Mouse (Mus musculus): ENCODE data around the gene Izumo2. TPM values are rescaled to one million over a fixed set of nuclear protein-coding genes. Genes with fewer than 3 reads are reported as not detected.

The Izumo2 gene
- total RNA-seq (2021): not detected

DNA sequence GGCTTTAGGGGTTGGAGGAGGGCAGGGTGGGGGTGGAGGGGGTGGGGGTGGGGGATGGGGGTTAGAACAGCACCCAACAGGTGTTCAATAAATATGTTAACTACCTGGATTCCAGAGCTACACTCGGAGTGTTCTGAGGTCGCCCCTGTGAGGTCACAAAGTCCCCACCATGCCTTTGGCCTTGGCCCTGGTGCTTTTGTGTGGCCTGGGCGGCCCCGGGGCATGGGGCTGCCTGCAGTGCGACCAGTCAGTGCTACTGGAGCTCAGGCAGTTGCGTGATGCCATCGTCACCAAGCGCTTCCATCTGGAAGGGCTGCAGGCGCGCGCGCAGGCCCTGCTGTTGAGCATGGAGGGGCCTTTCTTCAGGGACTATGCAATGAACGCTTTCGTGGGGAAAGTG is at the start of gene Izumo2:
Gene Izumo2, plus strand, starts transcription at position 169 of the 400 bp plus-strand sequence.
- intact Hi-C loops (cut with DNase I): no loop called here

GRCm38 (mm10) chr7:44661219-44661618 is 47.3 kb upstream of the Izumo2 start:
- intact Hi-C loops (cut with DNase I): no loop called here
- no peak for DNase-seq

More for the DNA sequence above, at the start of gene Izumo2:
- no peak for DNase-seq

DNA sequence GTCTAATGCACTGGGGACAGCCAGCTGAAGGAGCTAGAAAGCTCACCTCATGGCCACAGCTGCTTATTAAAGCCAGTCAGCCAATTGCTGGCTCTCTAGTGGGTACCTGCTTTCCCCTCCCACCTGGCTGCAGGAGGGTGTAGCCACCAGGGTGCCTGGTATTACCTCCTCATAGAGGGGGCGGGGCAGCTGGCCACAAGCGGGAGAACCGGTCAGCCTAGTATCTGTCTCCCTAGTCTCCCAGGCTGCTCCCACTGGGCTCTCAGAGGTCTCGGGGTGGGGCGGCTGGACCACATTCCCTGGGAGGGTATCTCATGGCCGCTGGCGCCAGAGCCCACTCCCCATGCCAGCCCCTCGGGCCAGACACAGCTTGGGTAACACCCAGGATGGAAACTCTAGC is 46.4 kb upstream of the Izumo2 start:
- intact Hi-C loops (cut with DNase I): no loop called here
- no peak for DNase-seq

- intact Hi-C loops (cut with DNase I): no loop called here
- no peak for DNase-seq
Measured at GRCm38 (mm10) chr7:44662569-44662968, 46.0 kb upstream of the Izumo2 start.

GRCm38 (mm10) chr7:44663546-44663945 is 45.0 kb upstream of the Izumo2 start:
- DNase-seq: no peak
- intact Hi-C loops (cut with DNase I): no loop called here

DNA sequence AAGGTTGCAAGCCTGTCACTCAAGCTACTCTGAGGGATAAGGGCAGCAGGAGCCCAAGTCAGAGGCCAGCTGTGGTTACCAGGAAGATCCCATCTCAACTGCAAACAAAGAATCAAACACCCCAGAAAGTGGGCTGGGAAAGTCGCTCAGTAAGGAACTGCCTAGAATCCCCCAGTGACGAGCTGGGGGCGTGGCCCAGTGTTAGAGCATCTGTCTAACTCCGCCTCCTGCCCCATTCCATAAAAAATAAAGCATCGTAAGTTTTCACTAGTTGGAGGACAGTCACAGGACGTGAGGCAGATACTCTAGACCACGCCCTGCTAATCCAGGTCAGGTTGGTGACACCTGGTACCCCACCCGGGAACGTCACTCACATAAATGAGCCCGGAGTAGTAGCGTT is 43.8 kb upstream of the Izumo2 start:
- no peak for DNase-seq
- intact Hi-C loops (cut with DNase I): no loop called here

DNA sequence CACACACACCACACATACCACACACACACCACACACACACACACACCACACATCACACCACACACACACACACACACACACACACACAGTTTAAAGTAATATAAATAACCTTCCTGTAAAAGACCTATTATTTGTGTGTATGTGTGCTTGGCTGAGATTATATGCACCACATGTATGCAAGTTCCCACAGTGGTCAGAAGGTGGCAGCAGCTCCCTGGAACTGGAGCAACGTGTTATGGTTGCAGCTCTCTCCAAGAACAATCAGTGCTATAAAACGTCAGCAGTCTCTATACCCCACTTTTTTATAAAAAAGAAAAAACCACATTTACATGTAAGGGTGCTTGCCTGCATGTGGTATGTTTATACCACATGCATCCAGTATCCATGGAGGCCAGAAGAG is 42.1 kb upstream of the Izumo2 start:
- no peak for DNase-seq
- intact Hi-C loops (cut with DNase I): no loop called here

DNA sequence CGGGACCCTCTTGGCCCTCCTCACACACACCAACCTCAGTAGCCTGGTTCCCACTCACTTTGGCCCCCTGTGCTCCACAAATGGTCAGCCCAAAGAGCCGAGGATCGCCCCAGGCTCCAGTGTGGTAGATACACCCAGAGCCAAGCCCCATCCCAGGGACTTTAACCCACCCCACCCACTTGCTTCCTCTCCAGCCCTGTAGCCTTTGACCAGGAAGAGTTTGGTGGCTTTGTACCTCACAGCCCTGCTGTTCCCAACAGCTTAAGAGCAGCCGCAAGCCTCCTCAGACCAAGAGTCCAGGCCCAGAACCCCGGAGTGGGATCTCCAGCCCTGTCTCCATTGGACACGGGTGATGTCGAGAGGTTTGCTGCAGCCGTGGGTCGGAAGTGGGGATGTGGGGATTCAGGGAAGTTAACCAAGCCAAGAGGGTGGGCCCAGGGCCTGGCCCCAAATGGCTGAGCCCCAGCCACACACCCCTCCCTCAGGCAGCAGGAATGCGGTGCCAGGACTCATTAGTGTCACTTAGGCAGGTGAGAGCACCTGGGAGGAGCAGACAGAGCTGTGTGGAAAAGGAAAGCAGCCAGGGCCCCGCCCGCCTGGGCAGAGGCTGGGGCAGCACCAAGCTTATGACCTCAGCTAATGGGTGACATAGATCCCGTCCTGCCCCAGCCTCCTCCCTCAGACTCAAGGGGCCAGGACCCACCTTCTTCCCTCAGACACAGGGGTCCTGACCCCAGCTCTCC is 40.4 kb upstream of the Izumo2 start:
- no peak for DNase-seq
- intact Hi-C loops (cut with DNase I): no loop called here

DNA sequence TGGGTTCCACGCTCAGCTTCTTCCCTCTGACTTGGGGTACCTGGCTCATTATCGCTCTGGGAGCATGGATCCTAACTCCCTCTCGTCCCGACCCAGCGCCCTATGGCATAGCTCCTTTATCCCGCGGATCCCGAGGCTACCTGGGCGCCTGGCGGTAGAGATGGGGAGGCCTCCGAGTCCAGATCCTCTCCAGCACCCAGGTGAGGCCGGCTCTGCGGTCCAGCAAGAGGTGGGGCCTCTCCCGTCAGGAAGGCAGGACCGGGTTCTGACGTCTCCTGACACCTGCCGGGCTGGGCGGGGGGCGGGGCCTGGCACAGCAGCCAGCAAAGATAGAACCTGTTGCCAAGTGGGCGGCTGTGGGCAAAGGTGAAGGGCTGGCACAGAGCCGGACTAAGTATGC is 39.4 kb upstream of the Izumo2 start:
- intact Hi-C loops (cut with DNase I): no loop called here
- DNase-seq: no peak

- DNase-seq: peak; percentile 94
- intact Hi-C loops (cut with DNase I): no loop called here
Measured at GRCm38 (mm10) chr7:44670803-44671202, 37.7 kb upstream of the Izumo2 start, which contains the start of gene Myh14. Myh14 (minus strand) TSS chr7:44670843.

GRCm38 (mm10) chr7:44672193-44672592 is 36.3 kb upstream of the Izumo2 start:
- intact Hi-C loops (cut with DNase I): no loop called here
- no peak for DNase-seq

DNA sequence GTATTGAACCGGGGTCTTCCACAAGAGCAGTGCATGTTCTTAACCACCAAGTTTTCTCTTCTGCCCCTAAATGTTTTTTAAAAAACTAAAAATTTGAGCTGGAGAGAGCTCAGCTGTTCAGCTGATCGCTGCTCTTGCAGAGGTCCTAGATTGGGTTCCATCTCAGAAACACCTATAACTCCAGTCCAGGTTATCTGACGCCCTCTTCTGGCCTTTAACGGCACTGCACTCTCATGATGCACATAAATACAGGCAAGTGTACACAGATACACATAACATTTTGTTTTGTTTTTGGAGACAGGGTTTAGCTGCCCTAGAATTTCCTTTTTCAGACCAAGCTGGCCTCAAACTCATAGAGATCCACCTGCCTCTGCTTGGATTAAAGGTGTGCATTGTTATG is 34.0 kb upstream of the Izumo2 start:
- intact Hi-C loops (cut with DNase I): no loop called here
- DNase-seq: no peak

- intact Hi-C loops (cut with DNase I): no loop called here
- no peak for DNase-seq
Measured at GRCm38 (mm10) chr7:44675171-44675570, 33.4 kb upstream of the Izumo2 start.

DNA sequence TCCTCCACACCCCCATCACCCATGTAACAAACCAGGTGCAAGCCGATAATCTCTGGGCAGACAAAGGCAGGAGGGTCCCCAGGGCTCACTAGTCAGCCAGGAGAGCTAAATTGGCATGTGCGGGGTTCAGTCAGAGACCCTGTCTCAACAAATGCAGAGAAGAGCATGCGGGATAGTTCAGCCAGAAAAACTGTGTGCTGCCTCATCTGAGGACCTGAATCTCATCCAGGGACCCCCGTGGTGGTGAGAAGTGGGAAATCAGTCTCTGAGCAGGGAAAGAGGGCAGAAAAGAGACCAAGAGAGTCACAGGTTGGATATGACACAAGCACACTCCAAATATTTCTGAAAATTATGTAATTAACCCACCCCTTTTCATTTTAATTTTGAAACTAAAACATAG is 32.4 kb upstream of the Izumo2 start:
- intact Hi-C loops (cut with DNase I): no loop called here
- peak; percentile 50 for DNase-seq

DNA sequence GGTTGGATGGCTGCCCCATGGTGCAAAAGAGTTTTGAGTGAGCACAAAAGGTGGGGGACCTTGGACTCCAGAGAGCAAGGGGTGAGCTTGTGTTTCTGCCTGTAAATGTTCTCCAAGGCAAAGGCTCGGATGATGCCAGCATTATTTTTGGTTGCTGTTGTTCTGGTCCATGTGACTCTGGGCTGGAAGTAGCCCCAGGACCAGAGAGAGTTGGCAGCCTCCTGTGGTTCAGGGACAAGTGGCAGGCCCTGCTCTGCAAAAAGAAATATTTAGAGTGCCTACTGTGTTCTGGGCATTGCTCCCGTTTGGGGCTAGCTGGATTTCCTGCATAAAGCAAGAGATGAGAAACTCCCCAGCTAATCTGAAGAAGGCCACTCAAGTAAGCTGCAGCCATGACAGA is 31.9 kb upstream of the Izumo2 start:
- DNase-seq: peak; percentile 49
- intact Hi-C loops (cut with DNase I): no loop called here

DNA sequence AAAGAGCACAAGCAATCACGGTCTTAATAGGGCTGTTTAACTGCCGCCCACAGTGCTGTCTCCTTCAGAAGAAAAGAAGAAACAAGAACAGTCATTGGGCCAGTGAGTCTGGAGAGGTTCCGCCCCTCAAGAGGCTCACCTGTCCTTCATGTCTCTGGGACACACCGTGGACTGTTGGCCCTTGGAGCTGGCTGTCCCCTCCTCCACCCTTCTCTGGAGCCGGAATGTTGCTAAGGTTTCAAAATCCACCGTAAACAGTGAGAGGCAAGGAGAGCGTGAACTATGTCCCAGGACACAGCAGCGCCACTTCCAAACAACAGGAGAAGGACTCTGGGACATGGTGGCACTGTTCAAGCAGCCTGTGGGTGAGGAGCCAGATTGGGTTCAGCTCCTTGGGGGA is 24.9 kb upstream of the Izumo2 start:
- intact Hi-C loops (cut with DNase I): no loop called here
- no peak for DNase-seq

DNA sequence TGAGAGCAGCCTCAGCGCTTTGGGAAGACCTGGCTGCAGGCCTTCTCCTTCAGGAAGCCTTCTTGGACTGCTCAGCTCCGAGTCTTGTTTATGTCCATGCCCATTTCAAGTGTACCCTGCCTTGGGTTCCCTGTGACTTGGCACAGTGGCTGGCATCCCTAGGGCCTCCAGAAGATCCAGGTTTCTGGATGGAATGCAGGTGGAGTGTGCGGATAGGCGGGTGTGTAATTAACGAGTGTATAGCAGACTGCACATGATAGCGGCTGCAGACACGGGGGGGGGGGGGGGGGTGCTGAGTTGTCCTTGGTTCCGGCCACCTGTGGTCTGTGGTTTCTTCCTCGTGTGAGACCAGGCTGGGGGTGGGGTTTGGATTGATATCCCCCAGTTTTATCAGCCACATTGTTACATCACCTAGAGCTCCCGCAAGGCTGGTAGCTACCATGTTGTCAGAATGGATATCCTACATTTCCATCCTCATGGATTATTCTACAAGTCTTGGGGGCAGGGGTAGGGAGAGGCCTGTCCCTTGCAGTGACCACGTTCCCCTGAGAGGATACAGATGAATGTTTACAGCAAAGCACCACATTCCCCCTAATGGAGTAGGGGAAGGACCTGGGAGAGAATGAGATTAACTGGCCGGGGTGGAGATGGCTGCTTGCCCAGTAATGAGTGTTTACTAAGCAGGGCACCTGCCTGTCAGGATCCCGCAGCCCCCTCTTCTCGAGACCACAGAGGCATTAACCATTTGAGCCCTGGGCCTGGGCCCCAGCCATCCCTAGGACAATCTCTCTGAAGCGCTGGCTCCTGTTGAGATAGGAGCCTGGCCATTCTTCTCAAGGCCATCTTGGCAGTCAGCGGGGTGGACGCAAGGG is 22.8 kb upstream of the Izumo2 start:
- peak; percentile 67 for DNase-seq
- intact Hi-C loops (cut with DNase I): no loop called here

DNA sequence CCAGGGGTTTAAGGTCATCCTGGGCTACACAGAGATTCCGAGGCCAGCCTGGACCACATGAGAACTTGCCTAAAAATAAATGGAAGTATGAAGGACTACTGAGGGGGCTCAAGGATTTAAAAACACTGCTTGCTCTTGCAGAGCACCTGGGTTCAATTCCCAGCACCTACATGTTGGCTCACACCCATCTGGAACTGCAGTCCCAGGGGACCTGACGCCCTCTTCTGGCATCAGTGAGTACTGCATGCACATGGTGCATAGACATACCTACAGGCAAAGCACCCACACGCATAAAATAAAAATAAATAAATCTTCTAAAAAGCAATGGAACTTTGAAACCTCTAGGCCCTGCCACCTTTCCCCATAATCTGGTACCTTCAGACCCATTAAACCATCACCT is 19.7 kb upstream of the Izumo2 start:
- intact Hi-C loops (cut with DNase I): no loop called here

GRCm38 (mm10) chr7:44689331-44689730 is 19.2 kb upstream of the Izumo2 start:
- intact Hi-C loops (cut with DNase I): no loop called here
- no peak for DNase-seq

More for the DNA sequence above, 19.7 kb upstream of the Izumo2 start:
- DNase-seq: no peak

DNA sequence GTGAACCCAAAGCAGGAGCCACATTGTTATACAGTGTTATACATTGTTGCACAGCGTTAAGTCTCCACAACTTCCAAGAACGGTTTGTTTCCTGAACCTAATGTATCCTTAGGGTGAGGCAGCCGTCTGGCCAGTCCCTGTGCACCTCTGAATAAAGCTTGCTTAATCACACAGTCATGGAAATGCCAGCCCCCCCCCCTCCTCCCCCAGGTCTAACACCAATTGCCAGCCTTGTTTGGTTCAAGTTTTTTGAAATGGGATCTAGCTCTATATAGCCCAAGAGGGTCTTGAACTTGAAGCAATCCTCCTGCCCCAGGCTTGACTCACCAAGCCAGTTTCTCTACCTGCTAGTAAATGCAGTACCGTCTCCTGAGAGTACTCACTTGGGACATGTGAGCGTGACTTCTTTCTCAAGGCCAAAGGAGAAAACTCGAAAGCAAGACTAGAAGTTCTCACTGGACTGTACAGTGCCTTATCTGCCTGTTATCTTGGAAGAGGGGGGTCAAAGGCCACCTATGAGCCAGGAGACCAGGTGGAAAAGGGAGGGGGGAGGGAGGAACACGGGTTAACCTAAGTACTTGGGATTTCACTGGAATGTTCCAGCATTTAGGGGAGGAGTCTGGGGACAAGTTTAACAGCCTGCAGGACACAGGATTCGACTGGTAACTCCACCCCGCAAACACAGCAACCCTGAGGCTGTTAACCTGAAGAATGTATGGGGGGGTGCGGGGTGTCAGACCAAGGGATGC is 14.9 kb upstream of the Izumo2 start:
- intact Hi-C loops (cut with DNase I): no loop called here

DNA sequence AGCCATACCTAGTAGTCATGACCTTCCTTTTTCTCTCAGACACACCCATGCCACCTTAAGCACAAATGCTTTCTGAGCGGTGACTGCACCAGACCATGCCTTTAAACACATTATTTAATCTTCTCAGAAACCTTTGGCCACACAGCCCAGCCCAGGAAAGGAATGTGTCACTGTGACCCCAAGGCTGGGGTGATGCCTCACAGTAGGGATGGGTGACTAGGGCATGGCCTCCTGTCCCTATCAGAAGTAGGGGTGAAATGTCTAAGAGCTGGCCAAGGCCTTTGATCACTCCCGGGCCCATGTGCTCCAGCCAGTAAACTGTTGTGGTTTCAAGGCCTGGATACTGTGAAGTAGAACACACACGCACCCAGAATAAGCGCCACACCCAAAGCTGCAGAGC is 13.3 kb upstream of the Izumo2 start:
- DNase-seq: no peak
- intact Hi-C loops (cut with DNase I): no loop called here

More for the DNA sequence above, 14.9 kb upstream of the Izumo2 start:
- no peak for DNase-seq

Measured in left cerebral cortex, postnatal 4 days (tissue).